Mouse (Mus musculus): ENCODE data around the gene Smpd3. TPM values are rescaled to one million over a fixed set of nuclear protein-coding genes. Genes with fewer than 3 reads are reported as not detected.
A peak's percentile ranks its signal among the peaks of the same experiment; 100 is the strongest.

Gene Smpd3
- polyA plus RNA-seq, 1 experiment from 2014 or later = 45.2 TPM

DNA sequence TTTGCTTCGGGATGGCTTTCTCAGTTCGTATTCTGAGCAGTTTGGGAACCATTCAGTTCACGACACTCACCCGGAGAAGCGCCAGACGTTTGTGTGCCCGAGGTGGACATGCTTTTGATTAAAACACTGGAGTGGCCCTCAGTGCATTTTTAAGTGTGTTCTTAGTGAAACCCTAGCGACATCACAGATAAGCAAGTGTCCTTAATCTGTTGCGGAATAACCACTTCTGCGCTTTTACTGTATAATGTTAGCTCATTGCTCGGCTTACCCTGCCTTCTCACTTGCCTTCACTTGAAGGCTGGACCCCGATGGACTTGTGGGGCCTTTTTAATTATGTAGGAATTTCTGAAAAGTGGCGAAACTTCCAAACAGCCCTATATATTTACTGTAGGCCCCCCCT, 126.4 kb downstream of the Smpd3 start:
- Histone ChIP-seq H3K9ac (replicated peaks; ENCODE audit: low read length) (peak overlapping the region; percentile 86), H3K4me2 (ENCODE audit: low read length) (peak overlapping the region; percentile 87), H3K27ac (replicated peaks; ENCODE audit: low read depth, low read length) (peak overlapping the region; percentile 93), H3K4me3 (replicated peaks; ENCODE audit: low read depth, low read length) (peak overlapping the region; percentile 88), H3K27me3 (ENCODE audit: control insufficient read depth, insufficient read depth, low read length) (no peaks in the 10 kb centered on the region), H3K4me1 (ENCODE audit: control insufficient read depth, insufficient read depth, low read length) (peaks cover 17% of the 10 kb centered on the region), H3K36me3 (ENCODE audit: control insufficient read depth, insufficient read depth, low read length) (peaks cover 40% of the 10 kb centered on the region), H3K9me3 (ENCODE audit: control insufficient read depth, low read length) (no peaks in the 10 kb centered on the region)
- ATAC-seq (ENCODE audit: low FRiP score, low TSS enrichment) (no peak), DNase-seq (no peak)
- WGBS = 7% methylated on average over 13 of the region's 13 CpGs

DNA sequence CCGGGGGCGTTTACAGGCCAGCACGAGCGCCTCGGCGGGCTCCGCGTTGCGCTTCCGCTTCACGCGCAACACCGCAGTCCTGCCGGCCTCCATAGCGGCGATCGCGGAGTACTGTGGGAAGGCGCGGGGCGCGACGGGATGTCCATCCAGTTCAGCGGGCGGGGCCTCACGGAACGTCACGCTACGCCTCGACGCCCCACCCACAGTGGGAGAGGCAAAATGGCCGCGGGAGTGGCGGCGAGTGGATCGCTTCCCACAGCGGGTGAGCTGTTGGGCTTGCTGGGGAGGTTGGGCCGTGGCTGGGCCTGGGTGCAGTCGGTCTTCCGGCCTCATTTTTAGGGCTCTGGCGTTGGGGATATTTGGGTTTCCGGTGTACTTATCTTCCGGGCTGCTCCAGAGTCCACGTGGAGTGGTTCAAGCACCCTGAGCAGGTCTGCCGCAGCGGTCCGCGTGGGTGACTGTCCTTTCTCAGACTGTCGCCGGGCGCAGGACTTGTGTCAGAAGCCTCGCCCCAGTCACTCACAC, 126.9 kb downstream of the Smpd3 start, which contains the start of the genes Slc7a6os and Prmt7:
Gene Slc7a6os (minus strand): TSS at position 115 of the 525 bp plus-strand sequence.
Gene Prmt7 (plus strand): TSS at position 116 of the 525 bp plus-strand sequence.
- H3K27ac ChIP-seq (replicated peaks; ENCODE audit: low read depth, low read length) = peak within 1 kb of the TSS; percentile 93
- 0% methylated on average over 52 of the region's 52 CpGs for WGBS
- H3K9me3 ChIP-seq (ENCODE audit: control insufficient read depth, low read length) = no peaks in the 10 kb centered on the region
- H3K9ac ChIP-seq (replicated peaks; ENCODE audit: low read length) = peak within 1 kb of the TSS; percentile 86
- DNase-seq = peak; percentile 99
- peak within 1 kb of the TSS; percentile 87 for H3K4me2 ChIP-seq (ENCODE audit: low read length)
- H3K27me3 ChIP-seq (ENCODE audit: control insufficient read depth, insufficient read depth, low read length) = no peaks in the 10 kb centered on the region
- H3K4me3 ChIP-seq (replicated peaks; ENCODE audit: low read depth, low read length) = peak within 1 kb of the TSS; percentile 88
- peaks cover 17% of the 10 kb centered on the region for H3K4me1 ChIP-seq (ENCODE audit: control insufficient read depth, insufficient read depth, low read length)
- peak; percentile 98 for ATAC-seq (ENCODE audit: low FRiP score, low TSS enrichment)
- peaks cover 39% of the 10 kb centered on the region for H3K36me3 ChIP-seq (ENCODE audit: control insufficient read depth, insufficient read depth, low read length)

DNA sequence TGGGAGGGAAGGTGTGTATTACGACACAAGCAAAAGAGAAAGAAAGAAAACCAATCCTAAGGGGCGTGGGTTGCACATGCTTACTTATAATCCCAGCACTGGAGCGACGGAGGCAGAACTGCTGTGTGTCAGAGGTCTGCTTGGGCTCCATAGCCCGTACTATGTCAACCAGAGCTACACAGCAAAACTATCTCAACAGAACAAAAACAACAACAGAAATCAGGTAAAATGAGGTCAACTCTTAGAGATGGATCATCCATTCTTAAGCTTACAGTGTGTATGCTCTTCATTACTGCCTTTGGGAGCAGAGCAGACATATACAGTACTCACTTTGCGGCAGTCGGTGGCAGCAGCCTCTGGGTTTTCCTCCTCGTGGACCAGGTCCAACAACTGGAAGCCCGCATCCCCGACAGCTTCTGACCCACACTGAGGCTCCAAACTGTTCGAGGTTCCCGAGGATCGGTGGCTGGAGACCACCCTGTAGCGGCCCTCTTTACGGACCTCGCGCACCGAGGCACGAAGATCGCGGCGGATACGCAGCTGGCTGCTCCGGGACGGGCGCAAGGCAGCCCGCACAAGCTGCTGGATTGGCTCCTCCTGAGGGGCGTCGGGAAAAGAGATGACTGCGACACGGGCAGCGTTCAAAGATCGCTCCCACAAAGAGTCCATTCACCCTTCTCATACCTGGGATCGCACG, 127.6 kb downstream of the Smpd3 start:
- WGBS = under 1% methylated on average over 35 of the region's 35 CpGs
- H3K9me3 ChIP-seq (ENCODE audit: control insufficient read depth, low read length) = no peaks in the 10 kb centered on the region
- H3K36me3 ChIP-seq (ENCODE audit: control insufficient read depth, insufficient read depth, low read length) = peaks cover 38% of the 10 kb centered on the region
- peaks cover 17% of the 10 kb centered on the region for H3K4me1 ChIP-seq (ENCODE audit: control insufficient read depth, insufficient read depth, low read length)
- no peaks in the 10 kb centered on the region for H3K27me3 ChIP-seq (ENCODE audit: control insufficient read depth, insufficient read depth, low read length)
- peak overlapping the region; percentile 88 for H3K4me3 ChIP-seq (replicated peaks; ENCODE audit: low read depth, low read length)
- DNase-seq (no peak), ATAC-seq (ENCODE audit: low FRiP score, low TSS enrichment) (peak; percentile 78)
- peak overlapping the region; percentile 86 for H3K9ac ChIP-seq (replicated peaks; ENCODE audit: low read length)
- H3K4me2 ChIP-seq (ENCODE audit: low read length) = peak overlapping the region; percentile 87
- peak overlapping the region; percentile 93 for H3K27ac ChIP-seq (replicated peaks; ENCODE audit: low read depth, low read length)

Other genes with a start within 250 kb of the Smpd3 start
- 0.25 TPM in 1 of 2 replicates, not detected in the other for gene Esrp2, start 201.0 kb downstream of the Smpd3 start, polyA plus RNA-seq (2014; fragmentation: Nextera tagmentation; extraction: Ambion mirVana)
- 6.5 and 16.0 TPM in 2 replicates for gene Pla2g15, start 187.6 kb downstream of the Smpd3 start, polyA plus RNA-seq (2014; fragmentation: Nextera tagmentation; extraction: Ambion mirVana)
- gene Slc7a6, start 169.1 kb downstream of the Smpd3 start, polyA plus RNA-seq (2014; fragmentation: Nextera tagmentation; extraction: Ambion mirVana) = 76.1 and 77.8 TPM in 2 replicates
- gene Slc7a6os, start 127.1 kb downstream of the Smpd3 start, polyA plus RNA-seq (2014; fragmentation: Nextera tagmentation; extraction: Ambion mirVana) = 32.3 and 32.9 TPM in 2 replicates
- gene Prmt7, start 127.1 kb downstream of the Smpd3 start, polyA plus RNA-seq (2014; fragmentation: Nextera tagmentation; extraction: Ambion mirVana) = 52.1 and 56.5 TPM in 2 replicates
- 47.2 and 50.7 TPM in 2 replicates for gene Zfp90, start 77.3 kb upstream of the Smpd3 start, polyA plus RNA-seq (2014; fragmentation: Nextera tagmentation; extraction: Ambion mirVana)
- gene 6030452D12Rik, start 162.5 kb upstream of the Smpd3 start, polyA plus RNA-seq (2014; fragmentation: Nextera tagmentation; extraction: Ambion mirVana) = not detected in 2 replicates
- 0.22 and 0.23 TPM in 2 replicates for gene Cdh3, start 172.9 kb upstream of the Smpd3 start, polyA plus RNA-seq (2014; fragmentation: Nextera tagmentation; extraction: Ambion mirVana)
- gene Gm10073, start 235.5 kb upstream of the Smpd3 start, polyA plus RNA-seq (2014; fragmentation: Nextera tagmentation; extraction: Ambion mirVana) = 6.4 and 8.2 TPM in 2 replicates

Measured in midbrain, embryonic 14.5 days (tissue).